Mouse (Mus musculus): ENCODE data around the gene Aggf1. TPM values are rescaled to one million over a fixed set of nuclear protein-coding genes. Genes with fewer than 3 reads are reported as not detected.
"Not testable (repeated sequence)": the region's sequence is repeated elsewhere in the genome, so short reads cannot be mapped to it uniquely, and the experiment has no call there.

Gene Aggf1
- total RNA-seq (2021) = 10 to 100 TPM; 15.6 TPM
- long read RNA-seq, experiment 1, transcript Aggf1-201 (14 exons, 3,249 nt) = major isoform, 29 of 30 reads
- long read RNA-seq, experiment 1, partial matches to known transcripts = 0 of 30 reads
- long read RNA-seq, experiment 1, other reads (novel, unspliced or antisense) = 1 of 30 reads
- long read RNA-seq, experiment 2, transcript Aggf1-201 (14 exons, 3,249 nt) = major isoform, 36 of 39 reads
- long read RNA-seq, experiment 2, partial matches to known transcripts = 2 of 39 reads
- long read RNA-seq, experiment 2, other reads (novel, unspliced or antisense) = 1 of 39 reads

DNA sequence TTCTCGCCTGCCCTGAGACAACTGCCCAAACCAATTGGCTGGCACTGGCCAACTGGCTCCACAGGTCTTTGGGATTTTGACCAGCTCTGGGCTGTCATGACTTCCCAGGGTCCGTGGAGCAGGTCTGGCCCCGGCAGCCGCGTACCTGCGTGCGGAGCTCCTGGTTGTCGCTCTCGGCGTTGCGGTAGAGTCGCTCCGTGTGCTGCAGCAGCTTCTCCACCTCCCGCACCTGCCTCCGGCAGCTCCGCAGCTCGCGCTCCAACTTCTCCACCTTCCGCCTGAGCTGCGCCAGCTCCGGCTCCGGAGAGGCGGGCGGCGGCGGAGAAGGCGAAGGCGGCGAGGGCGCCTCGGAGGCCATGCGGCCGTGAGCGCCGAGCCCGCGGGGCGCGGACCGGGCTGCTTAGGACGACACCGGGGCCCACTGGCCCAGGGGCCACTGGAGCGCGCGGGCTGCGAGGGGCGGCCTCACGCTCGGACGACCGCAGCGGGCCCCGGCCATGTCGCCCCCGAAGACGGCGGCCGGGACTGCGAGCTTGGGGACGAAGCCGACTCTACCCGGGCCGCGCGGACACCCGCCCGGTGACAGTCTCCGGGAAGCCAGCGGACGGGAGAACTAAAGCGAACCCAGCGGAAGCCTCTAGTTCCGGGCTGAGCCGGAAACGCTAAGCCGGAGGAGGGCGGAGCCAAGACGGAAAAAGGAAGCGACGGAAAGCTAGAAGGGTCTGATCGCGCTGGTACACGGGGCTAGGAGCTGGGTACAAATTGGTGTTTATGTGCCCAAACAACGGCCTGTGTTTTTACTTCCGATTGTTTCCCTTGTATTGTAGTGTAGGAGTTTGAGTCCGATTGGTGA is at the start of gene Aggf1:
TSS of gene Aggf1 (minus strand) at position 652 of the 853 bp plus-strand sequence.
- intact Hi-C loops (cut with DNase I; ENCODE audit: low total_unique reads) = no loop called here
- DNase-seq = peak; percentile 92

DNA sequence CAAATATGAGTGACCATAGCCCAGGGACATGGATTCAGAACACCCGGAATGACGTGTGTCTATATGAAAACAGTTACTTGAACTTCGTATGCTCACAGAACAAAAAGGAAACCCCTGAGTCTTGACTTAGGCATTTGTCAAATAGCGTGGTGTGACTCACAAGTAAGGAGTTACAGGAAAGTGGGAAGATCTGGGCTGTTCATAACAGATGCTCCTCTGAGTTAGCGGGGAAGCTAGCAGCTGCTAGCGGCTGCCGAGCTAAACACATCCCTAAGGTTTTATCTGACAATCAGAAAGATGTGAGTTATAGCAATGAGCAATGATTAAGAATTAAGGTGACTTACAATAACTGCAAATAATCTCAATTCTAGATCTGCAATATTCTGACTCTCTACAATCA is 49.8 kb upstream of the Aggf1 start:
- intact Hi-C loops (cut with DNase I; ENCODE audit: low total_unique reads) = no loop called here
- no peak for DNase-seq

DNA sequence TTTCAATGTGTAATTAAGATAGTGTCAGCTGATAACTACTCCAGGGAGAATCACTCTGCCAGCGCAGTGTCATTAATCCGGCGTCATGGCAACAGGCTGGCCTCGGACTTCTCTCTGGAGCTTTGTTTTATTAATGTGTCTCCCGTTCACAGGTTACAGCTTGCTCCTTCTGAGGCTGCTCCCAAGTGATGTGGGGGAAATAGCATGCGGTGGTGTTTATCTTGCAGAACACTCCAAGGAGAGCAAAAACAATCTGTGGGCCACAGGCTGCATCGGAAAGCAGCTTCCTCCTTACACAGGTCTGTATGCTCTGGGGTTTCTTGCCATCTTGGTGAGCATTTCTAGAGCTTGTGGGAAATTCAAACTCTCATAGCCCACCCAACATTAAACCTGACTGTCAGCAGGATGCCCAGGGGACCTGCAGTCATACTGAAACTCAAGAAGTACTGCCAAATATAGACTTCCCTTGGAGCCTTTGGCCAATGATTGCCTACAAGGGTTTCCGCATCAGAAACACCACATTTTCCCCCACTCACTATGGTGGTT is 44.1 kb upstream of the Aggf1 start:
- intact Hi-C loops (cut with DNase I; ENCODE audit: low total_unique reads) = no loop called here
- DNase-seq = no peak

DNA sequence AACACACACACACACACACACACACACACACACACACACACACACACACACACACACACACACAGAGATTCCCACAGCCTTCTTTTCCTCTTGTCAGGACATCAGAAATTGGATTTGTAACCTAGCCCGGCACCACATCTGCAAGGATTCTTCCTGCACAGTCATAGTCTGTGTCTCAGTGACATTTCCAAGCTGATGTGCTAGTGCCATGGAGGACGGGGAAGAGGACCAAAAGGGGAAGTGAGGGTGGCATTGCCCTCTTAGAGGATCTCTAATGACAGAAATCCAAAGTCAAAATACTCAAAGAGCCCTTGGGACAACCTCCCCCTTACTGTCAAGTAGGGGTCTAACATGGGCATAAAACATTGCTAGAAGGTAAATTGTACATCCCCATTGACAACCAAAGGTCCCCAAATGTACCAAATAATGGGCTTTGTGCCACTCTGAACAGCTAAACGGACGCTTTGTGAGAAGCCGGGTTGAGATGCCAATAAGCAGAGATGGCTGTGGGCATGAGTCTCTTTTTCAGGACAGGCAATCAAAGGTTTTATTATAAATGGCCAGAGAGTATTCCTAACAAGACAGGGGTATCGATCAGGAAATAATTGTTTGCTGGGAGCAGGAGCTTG is 43.5 kb upstream of the Aggf1 start:
- intact Hi-C loops (cut with DNase I; ENCODE audit: low total_unique reads) = no loop called here
- no peak for DNase-seq

DNA sequence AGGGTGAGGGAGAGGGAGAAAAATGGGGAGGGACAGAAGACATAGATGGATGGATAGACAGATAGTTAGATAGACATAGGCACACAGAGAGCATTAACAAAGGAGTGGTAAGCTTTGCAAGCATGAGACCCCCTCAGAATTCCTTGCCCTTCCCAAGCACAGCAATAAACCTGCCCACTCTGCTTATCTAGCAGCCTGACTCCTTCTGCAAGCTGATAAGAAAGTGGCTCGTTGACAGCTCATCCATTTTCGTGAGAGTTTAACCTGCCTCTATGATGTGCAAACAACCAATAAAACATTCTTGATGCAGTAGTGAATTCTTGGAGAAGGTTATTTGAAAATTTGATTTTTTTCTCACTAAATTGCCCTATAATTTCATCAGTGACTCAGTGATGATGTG is 37.1 kb upstream of the Aggf1 start:
- intact Hi-C loops (cut with DNase I; ENCODE audit: low total_unique reads) = no loop called here
- no peak for DNase-seq

DNA sequence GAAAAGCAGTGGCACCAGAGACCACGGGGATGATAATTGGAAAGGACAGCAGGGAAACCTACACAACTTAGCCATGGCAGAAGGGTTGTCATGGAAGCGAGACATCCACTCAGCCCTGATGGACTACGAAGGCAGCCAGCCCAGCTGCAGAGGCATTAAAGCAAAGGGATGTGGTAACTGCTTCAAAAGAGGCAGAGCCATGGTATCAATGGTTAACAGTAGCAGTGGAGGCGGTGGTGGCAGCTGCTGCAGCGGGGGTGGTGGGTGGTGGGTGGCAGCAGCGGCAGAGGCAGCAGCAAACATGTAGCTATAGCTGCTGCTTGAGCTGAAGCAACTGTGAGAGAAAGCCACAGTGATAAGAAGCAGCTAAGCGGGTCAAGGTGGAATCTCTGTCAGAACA is 18.1 kb upstream of the Aggf1 start:
- intact Hi-C loops (cut with DNase I; ENCODE audit: low total_unique reads) = loop anchor here (2.0 kb wide), 1 partner anchor 88 kb away; no protein-coding TSS in a partner anchor
- no peak for DNase-seq

DNA sequence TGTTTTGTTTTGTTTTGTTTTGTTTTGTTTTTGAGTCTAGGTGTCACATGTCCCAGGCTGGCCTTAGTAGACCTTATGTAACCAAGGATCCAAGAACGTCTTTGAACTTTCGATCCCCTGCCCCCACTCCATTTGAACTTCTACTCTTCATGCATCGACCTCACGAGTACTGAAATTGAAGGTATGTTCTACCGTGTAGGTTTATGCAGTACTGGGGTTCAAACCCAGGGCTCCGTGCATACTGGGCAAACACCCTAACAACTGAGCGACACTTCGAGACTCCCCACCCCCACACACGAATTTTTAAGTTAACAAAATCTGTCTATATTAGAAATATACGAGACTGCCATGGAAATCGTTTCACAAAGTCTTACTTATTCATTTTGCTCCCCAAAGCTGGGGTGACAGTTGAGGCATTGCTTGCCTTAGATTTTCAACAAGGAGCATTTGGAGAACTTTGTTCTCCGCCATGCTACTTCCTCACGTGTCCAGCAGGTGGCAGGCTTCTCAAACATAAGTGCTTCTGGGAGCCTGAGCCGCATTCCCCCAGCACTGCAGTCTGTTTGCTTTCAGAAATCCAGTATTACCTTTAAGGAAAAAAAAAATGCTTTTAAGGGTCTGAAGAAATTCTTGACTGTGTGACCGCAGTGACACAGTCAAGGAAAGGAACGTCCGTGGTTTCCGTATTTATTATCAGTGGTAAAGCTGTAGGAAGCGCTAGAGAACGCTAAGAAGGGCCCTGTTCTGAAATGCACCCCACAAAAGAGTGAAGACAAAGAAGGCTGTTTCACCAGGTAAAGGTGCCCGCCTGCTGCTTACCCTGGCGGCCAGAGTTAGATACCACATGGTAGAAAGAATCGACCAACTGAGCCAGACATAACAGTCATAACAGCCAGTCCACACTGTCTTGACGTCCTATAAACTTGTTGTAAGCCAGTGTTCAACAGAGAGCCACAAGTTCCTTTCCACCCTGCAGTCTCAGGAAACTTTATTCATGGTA is 15.0 kb upstream of the Aggf1 start:
- peak; percentile 71 for DNase-seq
- intact Hi-C loops (cut with DNase I; ENCODE audit: low total_unique reads) = no loop called here

DNA sequence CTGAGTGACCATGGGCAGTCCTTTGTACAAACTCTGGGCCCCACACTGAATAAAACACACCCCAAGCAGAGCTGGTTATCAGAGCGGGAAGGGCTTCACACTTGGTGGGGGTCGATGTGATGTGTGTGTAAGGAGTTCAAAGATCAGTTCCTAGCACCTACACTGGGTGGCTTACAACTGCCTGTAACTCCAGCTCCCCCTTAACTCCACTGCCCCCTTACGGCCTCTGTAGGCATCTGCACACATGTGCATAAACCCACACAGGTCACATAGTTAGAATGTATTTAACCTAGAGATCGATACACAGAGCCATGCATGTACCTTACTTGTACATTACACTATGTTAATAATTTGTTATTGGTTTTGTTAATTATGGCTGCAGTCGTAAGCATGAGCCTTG is 13.1 kb upstream of the Aggf1 start:
- intact Hi-C loops (cut with DNase I; ENCODE audit: low total_unique reads) = no loop called here
- no peak for DNase-seq

DNA sequence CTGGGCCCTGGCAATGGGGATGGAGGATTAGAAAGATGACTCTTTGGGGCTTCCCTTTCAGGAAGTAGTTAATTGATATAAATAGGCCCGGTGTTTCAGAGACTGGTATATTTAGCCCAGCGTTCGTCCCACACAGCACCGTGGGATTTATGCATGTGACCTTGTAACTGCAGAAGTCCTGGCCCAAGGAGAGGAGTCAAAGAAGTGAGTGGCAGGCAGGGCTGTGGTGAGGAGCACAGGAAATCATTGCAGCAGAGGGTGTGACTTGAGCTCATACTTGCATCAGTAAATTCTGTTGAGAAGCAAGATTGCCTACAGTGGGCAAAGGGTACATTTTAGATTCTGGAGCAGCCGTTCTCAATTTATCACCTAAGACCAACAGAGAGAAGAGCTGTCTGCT is 7.3 kb upstream of the Aggf1 start:
- intact Hi-C loops (cut with DNase I; ENCODE audit: low total_unique reads) = no loop called here
- peak; percentile 15 for DNase-seq

DNA sequence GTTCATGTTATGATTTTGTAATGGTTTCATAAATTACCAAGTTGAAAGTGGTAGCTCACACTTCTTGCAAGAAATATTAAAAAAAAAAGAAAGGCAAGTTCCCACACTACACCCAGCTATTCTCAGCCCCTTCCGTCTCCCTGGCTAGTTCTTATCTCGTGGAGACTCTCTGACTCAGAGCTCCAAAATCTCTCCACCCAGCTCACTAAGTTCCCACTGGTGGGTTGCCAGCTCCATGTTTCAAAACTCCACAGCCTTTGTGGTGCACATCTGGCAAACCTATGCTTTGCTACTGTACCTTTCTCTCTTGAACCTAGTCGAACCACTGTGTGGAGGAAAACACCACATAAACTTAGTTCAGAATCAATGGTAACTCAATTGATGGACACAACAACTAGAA is 3.5 kb upstream of the Aggf1 start:
- intact Hi-C loops (cut with DNase I; ENCODE audit: low total_unique reads) = no loop called here
- no peak for DNase-seq

DNA sequence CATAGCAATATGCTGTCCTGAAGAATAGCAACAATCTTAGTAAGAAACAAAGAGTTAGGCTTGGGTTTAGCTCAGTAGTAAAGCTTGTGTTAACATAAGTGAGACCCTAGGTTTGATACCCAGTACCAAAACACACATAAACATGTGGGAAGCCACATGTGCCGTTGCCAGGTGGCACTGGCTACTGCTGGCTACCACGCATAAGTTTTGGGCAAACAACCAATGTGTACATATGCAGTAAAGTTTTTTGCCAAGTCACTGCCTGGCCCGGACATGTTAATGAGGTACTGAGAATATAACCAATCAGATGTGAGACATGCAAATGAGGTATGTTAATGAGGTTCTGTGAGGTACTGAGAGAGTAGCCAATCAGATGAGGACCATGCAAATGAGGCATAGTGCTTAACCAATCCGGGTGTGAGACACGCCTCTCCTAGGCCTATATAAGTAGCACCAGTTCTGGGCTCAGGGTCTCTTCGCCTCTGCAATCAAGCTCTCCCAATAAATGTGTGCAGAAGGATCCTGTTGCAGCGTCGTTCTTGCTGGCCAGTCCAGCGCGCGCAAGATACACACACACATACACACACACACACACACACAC is 1.6 kb upstream of the Aggf1 start:
- intact Hi-C loops (cut with DNase I; ENCODE audit: low total_unique reads); DNase-seq: not testable (repeated sequence)

DNA sequence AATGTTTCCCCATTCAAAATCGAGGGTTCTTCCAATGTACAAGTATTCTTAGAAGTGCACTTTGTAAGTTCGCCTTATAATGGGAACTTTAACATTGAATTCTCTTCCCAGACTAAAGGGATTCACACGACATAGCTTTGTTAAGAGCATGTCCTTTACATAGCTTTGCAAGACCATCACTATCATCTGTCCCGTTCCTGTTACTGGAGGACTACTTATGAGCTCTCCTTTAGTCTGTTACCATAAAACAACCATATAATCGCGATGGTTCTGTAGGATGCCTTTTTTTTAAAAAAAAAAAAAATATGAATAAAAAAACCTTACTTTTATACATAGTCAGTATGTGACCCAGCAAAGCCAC is 382 bp upstream of the Aggf1 start:
- DNase-seq = no peak
- intact Hi-C loops (cut with DNase I; ENCODE audit: low total_unique reads) = no loop called here

DNA sequence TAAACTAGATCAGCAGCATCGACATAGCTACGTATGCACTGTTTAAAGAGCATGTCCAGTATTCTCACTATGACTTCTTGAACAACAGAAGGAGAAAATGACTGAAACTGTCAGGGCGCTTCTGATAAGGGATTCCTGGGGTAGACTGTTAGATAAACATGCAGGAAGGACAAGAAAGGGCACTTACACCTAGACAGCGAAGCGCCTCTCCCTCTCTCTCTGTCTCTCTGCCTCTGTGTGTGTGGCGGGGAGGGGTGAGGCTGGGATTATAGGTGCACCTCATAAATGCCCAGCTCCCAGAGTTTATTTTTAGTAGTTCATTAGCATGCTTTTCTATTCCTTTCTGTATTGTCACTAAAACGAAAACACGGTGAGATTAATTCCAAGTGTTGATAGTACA is 8.8 kb downstream of the Aggf1 start:
- DNase-seq = no peak
- intact Hi-C loops (cut with DNase I; ENCODE audit: low total_unique reads) = no loop called here

DNA sequence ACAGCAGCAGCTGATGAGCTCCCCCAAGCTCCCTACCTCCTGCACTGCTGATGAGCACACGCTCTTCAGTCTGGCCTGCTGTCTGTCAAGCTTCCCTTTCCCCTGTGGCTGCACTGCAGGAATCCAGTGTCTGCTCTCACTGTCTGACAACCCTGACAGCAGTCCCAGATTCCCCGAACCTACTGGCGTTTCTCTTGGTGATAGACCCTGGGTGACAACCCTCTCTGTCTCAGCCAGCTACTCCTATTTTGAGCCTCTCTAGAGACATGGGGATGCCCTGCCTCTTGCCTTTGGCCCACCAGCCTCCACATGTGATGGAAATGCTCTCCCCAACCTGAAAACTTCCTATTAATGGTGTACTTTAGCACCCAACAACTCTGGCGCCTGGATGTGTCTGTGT is 11.7 kb downstream of the Aggf1 start:
- DNase-seq = no peak
- intact Hi-C loops (cut with DNase I; ENCODE audit: low total_unique reads) = no loop called here

DNA sequence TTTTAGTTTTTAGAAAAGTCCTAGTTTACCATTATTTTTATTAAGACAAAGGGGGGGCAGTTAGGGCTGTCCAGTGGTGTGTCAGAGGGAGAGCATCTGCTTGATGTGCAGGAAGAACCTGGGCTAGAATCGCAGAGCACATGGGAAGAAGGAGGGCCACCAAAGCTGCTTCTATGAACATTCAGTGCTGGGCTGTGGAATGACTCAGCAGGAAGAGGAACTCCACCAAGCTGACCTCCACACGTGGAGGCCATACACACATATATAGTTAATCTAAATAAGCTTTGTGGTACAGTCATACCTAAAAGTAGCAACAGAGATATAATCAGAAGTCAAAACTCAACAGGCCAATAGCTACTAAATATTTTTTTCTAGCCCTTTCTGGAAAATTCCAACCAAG is 16.9 kb downstream of the Aggf1 start:
- intact Hi-C loops (cut with DNase I; ENCODE audit: low total_unique reads) = no loop called here
- no peak for DNase-seq

DNA sequence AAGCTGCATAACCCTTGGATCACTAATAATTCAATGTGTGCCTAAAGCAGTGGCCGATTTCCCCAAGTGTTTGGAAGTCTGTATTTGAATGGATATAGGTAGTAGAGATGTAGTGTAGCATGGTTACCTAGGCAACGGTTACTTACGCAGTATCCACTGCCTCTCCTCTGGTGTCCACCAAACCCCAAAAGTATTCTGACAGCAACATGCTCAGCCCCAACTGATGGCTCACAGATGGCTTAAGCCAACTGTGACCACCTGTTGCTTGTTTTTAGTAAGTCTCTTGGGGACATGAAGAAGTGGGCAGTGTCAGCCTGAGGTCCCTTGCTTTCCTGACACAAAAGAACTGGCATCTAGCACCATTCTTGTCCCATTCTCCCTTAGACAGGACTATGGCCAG is 26.7 kb downstream of the Aggf1 start:
- no peak for DNase-seq
- intact Hi-C loops (cut with DNase I; ENCODE audit: low total_unique reads) = loop anchor here (5.0 kb wide), 1 partner anchor 331 kb away; no protein-coding TSS in a partner anchor

DNA sequence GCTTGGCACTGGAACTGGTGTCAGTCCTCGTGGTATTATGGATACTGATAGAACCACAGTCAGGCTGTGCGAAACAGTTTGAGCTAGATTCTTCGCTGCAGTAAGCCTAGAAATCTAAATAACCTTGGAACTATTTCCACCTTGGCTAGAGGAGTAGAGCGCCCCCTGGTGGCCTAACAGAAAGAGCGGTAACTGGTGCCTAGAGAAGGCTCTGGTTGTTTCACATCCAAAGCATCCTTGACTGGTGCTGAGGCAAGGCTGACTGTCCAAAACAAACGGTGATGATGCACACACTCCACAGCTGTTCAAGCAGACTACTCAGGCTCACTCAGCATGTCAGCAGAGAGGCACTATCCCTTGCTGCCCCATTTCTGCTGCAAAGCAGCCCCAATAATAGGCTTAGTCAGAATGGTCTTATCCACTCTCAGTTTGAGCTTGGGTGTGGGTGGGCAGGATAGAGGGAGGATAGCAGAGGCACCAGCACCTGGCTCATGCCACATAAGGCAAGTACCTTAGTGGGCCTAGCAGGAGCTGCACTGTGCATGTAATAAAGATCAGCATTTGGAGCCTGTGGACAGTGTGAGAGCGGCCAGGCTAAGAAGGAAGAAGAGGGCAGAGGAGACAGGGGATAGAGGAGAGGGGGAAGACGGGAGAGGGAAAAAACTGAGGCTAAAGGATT is 28.0 kb downstream of the Aggf1 start:
- intact Hi-C loops (cut with DNase I; ENCODE audit: low total_unique reads) = loop anchor here (5.0 kb wide), 1 partner anchor 330 kb away; no protein-coding TSS in a partner anchor
- DNase-seq = peak; percentile 62

DNA sequence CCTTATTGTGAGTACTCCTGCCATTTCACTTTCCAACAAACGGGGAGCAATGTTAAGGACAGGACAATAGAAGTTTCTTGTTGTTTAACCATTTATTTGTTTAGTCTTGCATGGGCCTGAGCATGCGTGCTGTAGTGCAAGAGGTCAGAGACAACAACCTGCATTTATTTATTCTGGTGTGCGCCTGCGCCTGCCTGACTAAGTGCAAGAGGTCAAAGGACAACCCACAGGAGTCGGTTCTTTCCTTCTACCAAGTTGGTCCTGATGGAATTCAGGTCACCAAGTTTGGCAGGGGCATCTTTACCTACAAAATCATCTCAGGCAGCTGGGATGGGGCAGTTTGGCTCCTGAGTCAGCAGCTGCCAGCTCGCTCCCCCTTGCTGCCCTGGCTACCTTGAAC is 29.3 kb downstream of the Aggf1 start:
- intact Hi-C loops (cut with DNase I; ENCODE audit: low total_unique reads) = loop anchor here (5.0 kb wide), 1 partner anchor 329 kb away; no protein-coding TSS in a partner anchor
- DNase-seq = no peak

Data from gastrocnemius, postnatal 14 days (tissue).